Mouse (Mus musculus): ENCODE measurements around the gene Fam110a. TPM values are rescaled to one million over a fixed set of nuclear protein-coding genes. Genes with fewer than 3 reads are reported as not detected.

Fam110a gene
- polyA plus RNA-seq, 1 experiment, result 33.0 TPM

DNA sequence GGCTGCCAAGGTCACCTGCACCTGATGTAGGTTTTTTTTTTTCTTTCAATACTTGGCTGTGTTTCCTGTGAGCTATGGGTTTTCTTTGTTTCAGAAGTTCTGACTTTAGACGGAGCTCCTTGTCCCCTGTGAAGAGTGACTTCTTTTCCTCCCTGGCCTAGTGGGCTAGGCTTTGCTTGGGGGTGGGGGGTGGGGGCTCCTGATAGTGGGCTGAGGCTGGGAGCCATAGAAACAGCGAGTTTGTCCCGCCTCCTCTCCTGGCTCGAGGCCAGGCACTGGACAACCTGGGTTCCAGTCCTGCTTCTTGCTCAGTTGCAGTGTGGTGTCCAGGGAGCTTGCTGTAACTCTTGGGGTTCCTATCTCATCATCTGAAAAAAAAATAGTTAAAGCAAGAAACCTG lies 36.0 kb upstream of the Fam110a start:
- H3K4me3 ChIP-seq (ENCODE audit: control insufficient read depth, insufficient read depth, low read length), result no peak overlapping the region
- H3K36me3 ChIP-seq (ENCODE audit: control insufficient read depth, insufficient read depth, low read length), result no peaks in the 10 kb centered on the region
- H3K4me1 ChIP-seq (replicated peaks; ENCODE audit: control insufficient read depth, insufficient read depth, low read length), result no peaks in the 10 kb centered on the region
- 64% methylated on average over 4 of the region's 4 CpGs for WGBS
- no peak overlapping the region for H3K27ac ChIP-seq (ENCODE audit: control insufficient read depth, insufficient read depth, low read length)
- TF ChIP-seq CTCF (IDR thresholded peaks at IDR 0.05; ENCODE audit: borderline replicate concordance, control insufficient read depth, extremely low read depth, insufficient read depth, low read length, poor library complexity), result no peak
- no peak for TF ChIP-seq POLR2A (IDR thresholded peaks at IDR 0.05; ENCODE audit: control insufficient read depth, extremely low read depth, insufficient read depth, low read length, poor library complexity)
- no peak for DNase-seq
- no peaks in the 10 kb centered on the region for H3K27me3 ChIP-seq (ENCODE audit: control insufficient read depth, insufficient read depth, low read length)

DNA sequence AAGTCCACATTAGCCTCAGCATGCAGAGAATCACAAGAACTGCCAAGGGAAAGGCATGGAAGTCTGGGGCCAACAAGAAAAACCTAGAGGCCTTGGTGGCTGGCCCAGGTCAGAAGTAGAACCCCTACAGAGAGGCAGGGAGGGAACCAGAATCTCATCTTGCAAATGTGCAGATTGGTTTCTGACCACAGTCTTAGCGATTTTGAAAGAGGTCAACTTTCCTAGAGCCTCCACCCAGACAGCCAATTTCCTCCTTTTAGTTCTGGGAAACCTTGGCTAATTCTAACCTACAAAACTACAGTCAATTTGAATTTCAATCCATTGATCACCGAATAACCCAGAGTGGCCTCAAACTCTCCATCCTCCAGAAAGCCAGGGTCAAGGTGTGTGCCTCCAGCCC lies 32.7 kb upstream of the Fam110a start:
- H3K4me3 ChIP-seq (ENCODE audit: control insufficient read depth, insufficient read depth, low read length), result no peak overlapping the region
- DNase-seq, result no peak
- no peaks in the 10 kb centered on the region for H3K36me3 ChIP-seq (ENCODE audit: control insufficient read depth, insufficient read depth, low read length)
- WGBS, result 58% methylated on average over 2 of the region's 2 CpGs
- TF ChIP-seq POLR2A (IDR thresholded peaks at IDR 0.05; ENCODE audit: control insufficient read depth, extremely low read depth, insufficient read depth, low read length, poor library complexity) (no peak), CTCF (IDR thresholded peaks at IDR 0.05; ENCODE audit: borderline replicate concordance, control insufficient read depth, extremely low read depth, insufficient read depth, low read length, poor library complexity) (no peak)
- H3K4me1 ChIP-seq (replicated peaks; ENCODE audit: control insufficient read depth, insufficient read depth, low read length), result peaks cover 3% of the 10 kb centered on the region; the same call in 1 of the 2 replicates
- H3K27me3 ChIP-seq (ENCODE audit: control insufficient read depth, insufficient read depth, low read length), result no peaks in the 10 kb centered on the region
- no peak overlapping the region for H3K27ac ChIP-seq (ENCODE audit: control insufficient read depth, insufficient read depth, low read length)

DNA sequence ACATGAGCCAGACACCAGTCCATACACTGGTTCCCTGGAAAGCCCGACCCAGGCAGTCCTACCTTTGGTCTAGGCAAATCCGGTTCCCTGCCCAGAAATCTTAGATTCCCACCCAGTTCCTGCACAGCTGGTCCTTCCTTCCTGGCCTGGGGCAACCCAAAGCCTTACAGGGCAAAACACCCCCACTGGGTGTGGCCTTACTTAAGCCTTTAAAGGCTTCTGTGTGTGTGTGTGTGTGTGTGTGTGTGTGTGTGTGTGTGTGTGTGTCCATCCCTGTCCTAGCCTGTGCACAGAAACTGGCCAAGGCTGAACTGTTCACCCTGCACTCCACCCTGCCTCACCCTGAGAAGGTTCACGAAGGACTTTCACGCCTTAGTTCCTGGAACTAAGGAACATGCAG lies 32.2 kb upstream of the Fam110a start:
- no peak for TF ChIP-seq POLR2A (IDR thresholded peaks at IDR 0.05; ENCODE audit: control insufficient read depth, extremely low read depth, insufficient read depth, low read length, poor library complexity)
- no peak for TF ChIP-seq CTCF (IDR thresholded peaks at IDR 0.05; ENCODE audit: borderline replicate concordance, control insufficient read depth, extremely low read depth, insufficient read depth, low read length, poor library complexity)
- Histone ChIP-seq H3K36me3 (ENCODE audit: control insufficient read depth, insufficient read depth, low read length) (no peaks in the 10 kb centered on the region), H3K4me3 (ENCODE audit: control insufficient read depth, insufficient read depth, low read length) (no peak overlapping the region), H3K27me3 (ENCODE audit: control insufficient read depth, insufficient read depth, low read length) (no peaks in the 10 kb centered on the region), H3K4me1 (replicated peaks; ENCODE audit: control insufficient read depth, insufficient read depth, low read length) (peaks cover 3% of the 10 kb centered on the region; the same call in 1 of the 2 replicates), H3K27ac (ENCODE audit: control insufficient read depth, insufficient read depth, low read length) (no peak overlapping the region)
- 65% methylated on average over 4 of the region's 4 CpGs for WGBS
- DNase-seq, result no peak

DNA sequence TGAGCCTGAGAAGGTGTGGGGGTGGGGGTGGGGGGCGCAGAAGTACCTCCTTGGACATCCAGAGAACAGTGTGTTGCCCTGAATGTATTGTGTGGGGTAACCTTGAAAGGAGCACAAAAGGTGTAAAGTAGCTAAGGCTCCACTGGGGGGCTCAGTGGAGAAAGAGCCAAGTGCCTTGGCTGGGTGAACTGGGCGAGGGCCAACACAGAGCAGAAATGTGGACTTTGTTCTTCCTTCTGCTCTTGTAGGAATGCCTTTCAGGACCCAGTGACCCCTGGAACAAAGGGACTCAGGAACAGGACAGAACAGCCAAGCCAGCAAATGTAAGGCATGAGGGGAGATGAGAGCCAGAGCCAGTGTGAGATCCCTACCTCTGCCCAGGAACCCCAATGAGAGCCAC lies 31.7 kb upstream of the Fam110a start:
- H3K27ac ChIP-seq (ENCODE audit: control insufficient read depth, insufficient read depth, low read length), result no peak overlapping the region
- H3K4me1 ChIP-seq (replicated peaks; ENCODE audit: control insufficient read depth, insufficient read depth, low read length), result peaks cover 3% of the 10 kb centered on the region; the same call in 1 of the 2 replicates
- no peak overlapping the region for H3K4me3 ChIP-seq (ENCODE audit: control insufficient read depth, insufficient read depth, low read length)
- DNase-seq, result no peak
- H3K27me3 ChIP-seq (ENCODE audit: control insufficient read depth, insufficient read depth, low read length), result no peaks in the 10 kb centered on the region
- H3K36me3 ChIP-seq (ENCODE audit: control insufficient read depth, insufficient read depth, low read length), result no peaks in the 10 kb centered on the region
- TF ChIP-seq CTCF (IDR thresholded peaks at IDR 0.05; ENCODE audit: borderline replicate concordance, control insufficient read depth, extremely low read depth, insufficient read depth, low read length, poor library complexity), result no peak
- TF ChIP-seq POLR2A (IDR thresholded peaks at IDR 0.05; ENCODE audit: control insufficient read depth, extremely low read depth, insufficient read depth, low read length, poor library complexity), result no peak
- WGBS, result 78% methylated on average over 2 of the region's 2 CpGs

DNA sequence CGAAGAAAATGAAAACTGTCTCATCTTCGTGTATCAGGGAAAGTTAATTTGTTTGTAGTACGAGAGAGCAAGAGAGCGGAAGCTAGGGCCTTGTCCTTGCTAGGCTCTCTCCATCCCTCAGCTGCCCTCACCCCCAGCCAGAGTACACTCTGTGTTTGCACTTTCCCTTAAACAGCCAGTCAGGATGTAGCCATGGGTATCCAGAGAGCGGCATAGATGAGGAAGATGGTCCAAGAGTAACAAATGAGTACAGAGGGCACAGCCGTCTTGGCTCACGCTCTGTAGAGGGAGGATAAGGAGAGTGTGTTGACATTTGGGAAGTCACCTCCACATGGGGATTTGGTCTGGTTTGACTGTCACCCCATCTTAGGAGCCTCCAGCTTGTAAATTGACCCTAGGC lies 30.6 kb upstream of the Fam110a start:
- H3K4me3 ChIP-seq (ENCODE audit: control insufficient read depth, insufficient read depth, low read length), result no peak overlapping the region
- 94% methylated on average over 7 of the region's 7 CpGs for WGBS
- H3K27me3 ChIP-seq (ENCODE audit: control insufficient read depth, insufficient read depth, low read length), result no peaks in the 10 kb centered on the region
- H3K27ac ChIP-seq (ENCODE audit: control insufficient read depth, insufficient read depth, low read length), result no peak overlapping the region
- DNase-seq, result no peak
- peaks cover 3% of the 10 kb centered on the region; the same call in 1 of the 2 replicates for H3K4me1 ChIP-seq (replicated peaks; ENCODE audit: control insufficient read depth, insufficient read depth, low read length)
- H3K36me3 ChIP-seq (ENCODE audit: control insufficient read depth, insufficient read depth, low read length), result no peaks in the 10 kb centered on the region
- TF ChIP-seq CTCF (IDR thresholded peaks at IDR 0.05; ENCODE audit: borderline replicate concordance, control insufficient read depth, extremely low read depth, insufficient read depth, low read length, poor library complexity), result no peak
- no peak for TF ChIP-seq POLR2A (IDR thresholded peaks at IDR 0.05; ENCODE audit: control insufficient read depth, extremely low read depth, insufficient read depth, low read length, poor library complexity)

DNA sequence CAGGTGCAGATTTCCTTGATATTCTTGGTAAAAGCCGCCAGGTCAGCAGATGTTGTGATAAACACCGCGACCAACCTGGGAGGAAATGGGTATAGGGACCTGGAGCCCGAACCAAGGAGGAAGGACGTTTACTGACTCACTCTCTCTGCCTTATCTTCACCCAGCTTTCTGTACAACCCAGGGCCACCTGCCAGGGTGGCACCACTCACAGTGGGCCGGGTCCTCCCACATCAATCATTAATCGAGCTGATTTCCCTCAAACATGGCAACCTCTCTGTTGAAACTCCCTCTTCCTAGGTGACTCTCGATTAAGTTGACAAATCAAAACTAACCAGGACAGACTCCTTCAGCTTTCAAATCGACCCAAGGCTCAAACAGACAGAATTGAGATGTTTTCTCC lies 30.2 kb upstream of the Fam110a start:
- DNase-seq, result no peak
- no peak overlapping the region for H3K27ac ChIP-seq (ENCODE audit: control insufficient read depth, insufficient read depth, low read length)
- TF ChIP-seq POLR2A (IDR thresholded peaks at IDR 0.05; ENCODE audit: control insufficient read depth, extremely low read depth, insufficient read depth, low read length, poor library complexity) (no peak), CTCF (IDR thresholded peaks at IDR 0.05; ENCODE audit: borderline replicate concordance, control insufficient read depth, extremely low read depth, insufficient read depth, low read length, poor library complexity) (no peak)
- H3K4me1 ChIP-seq (replicated peaks; ENCODE audit: control insufficient read depth, insufficient read depth, low read length), result peaks cover 3% of the 10 kb centered on the region; the same call in 1 of the 2 replicates
- 26% methylated on average over 9 of the region's 9 CpGs for WGBS
- H3K36me3 ChIP-seq (ENCODE audit: control insufficient read depth, insufficient read depth, low read length), result no peaks in the 10 kb centered on the region
- no peaks in the 10 kb centered on the region for H3K27me3 ChIP-seq (ENCODE audit: control insufficient read depth, insufficient read depth, low read length)
- no peak overlapping the region for H3K4me3 ChIP-seq (ENCODE audit: control insufficient read depth, insufficient read depth, low read length)

Measured in thymus, adult 2 months (tissue).